Mouse (Mus musculus): Measurements from ENCODE around the gene Srpk2.

DNA sequence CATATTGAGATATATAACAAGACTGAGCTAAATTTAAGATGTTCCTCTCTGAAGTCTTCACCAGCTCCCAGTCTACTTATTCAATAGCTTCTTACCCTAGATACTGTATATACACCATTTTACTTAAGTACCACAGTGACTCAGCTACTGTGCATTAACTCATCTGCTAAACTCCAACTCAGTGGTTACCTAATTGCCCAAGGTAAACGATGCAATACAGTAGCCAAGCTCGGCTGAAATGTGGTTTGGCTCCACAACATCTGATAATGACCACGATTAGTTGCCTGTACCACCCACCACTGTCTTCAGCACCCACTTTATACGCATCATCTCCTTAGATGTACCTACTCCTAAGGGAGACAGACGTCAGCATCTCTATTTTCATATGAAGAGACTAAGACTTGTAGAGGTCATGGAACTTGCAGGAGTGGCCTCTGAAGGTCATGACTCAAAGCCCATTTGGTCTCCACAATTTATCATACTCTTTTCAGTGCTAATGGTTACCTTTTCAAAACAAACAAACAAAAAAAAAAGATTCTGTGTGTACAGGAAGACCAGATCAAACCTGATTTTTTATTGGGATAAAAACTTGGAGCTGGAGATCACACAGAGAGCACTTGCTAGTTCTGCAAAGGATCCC, 88.0 kb downstream of the Srpk2 start:
- TF ChIP-seq CTCF (IDR thresholded peaks at IDR 0.05 in 2 of 3, conservative IDR thresholded peaks at IDR 0.05 in 1 of 3; ENCODE audit: control insufficient read depth in 1 of 3, insufficient read depth in 1 of 3, low read depth in 2 of 3, low read length in 3 of 3, poor library complexity in 1 of 3, severe bottlenecking in 1 of 3) = no peak
- peak in 1 of 2 experiments; percentile 14; a peak in 1 of 4 replicates for TF ChIP-seq EP300 (IDR thresholded peaks at IDR 0.05; ENCODE audit: low read depth in 1 of 2, low read length in 2 of 2)
- no peak for TF ChIP-seq CHD2 (IDR thresholded peaks at IDR 0.05; ENCODE audit: low read length)
- TF ChIP-seq JUND (IDR thresholded peaks at IDR 0.05; ENCODE audit: low read depth, low read length) = no peak
- TF ChIP-seq RAD21 (IDR thresholded peaks at IDR 0.05; ENCODE audit: low read depth, low read length) = no peak
- no peak for TF ChIP-seq USF1 (IDR thresholded peaks at IDR 0.05; ENCODE audit: low read depth, low read length)
- TF ChIP-seq POLR2A (IDR thresholded peaks at IDR 0.05; ENCODE audit: control insufficient read depth in 1 of 2, insufficient read depth in 1 of 2, low read depth in 1 of 2, low read length in 2 of 2, poor library complexity in 1 of 2) = no peak
- TF ChIP-seq MAFK (IDR thresholded peaks at IDR 0.05; ENCODE audit: borderline replicate concordance, low read depth, low read length) = no peak; the same call in 1 of the 2 replicates
- TF ChIP-seq ETS1 (IDR thresholded peaks at IDR 0.05; ENCODE audit: low read depth, low read length) = no peak
- no peak for TF ChIP-seq SMC3 (IDR thresholded peaks at IDR 0.05; ENCODE audit: low read depth, low read length)
